Mouse (Mus musculus) CH12.LX (cell line): Measurements from ENCODE around the gene Hapln1. TPM values are rescaled to one million over a fixed set of nuclear protein-coding genes. Genes with fewer than 3 reads are reported as not detected.

Experiments
- DNase-seq: peaks from one replicate; pipeline ENCODE4 v3.0.0-alpha.2; 2013; ENCODE audit errors: extremely low read depth
- H3K27ac ChIP-seq: 2 replicates; pipeline ENCODE4 v1.5.1; 2012; ENCODE audit warnings: low read depth, mild to moderate bottlenecking, control low read depth, moderate library complexity; ENCODE audit not compliant: insufficient read depth
- H3K27me3 ChIP-seq: replicated peaks from 2 replicates; pipeline ENCODE3; 2012; ENCODE audit warnings: inconsistent platforms
- H3K36me3 ChIP-seq, 2 experiments: replicated peaks in 1 of 2; 2 replicates each; pipeline versions ENCODE3 to v1.6.1; 2012; ENCODE audit warnings: inconsistent platforms in 1 of 2, low read length in 1 of 2, mild to moderate bottlenecking in 1 of 2, mixed read lengths in 1 of 2, moderate library complexity in 1 of 2; ENCODE audit not compliant: control insufficient read depth in 1 of 2, insufficient read depth in 1 of 2
- H3K4me1 ChIP-seq, 2 experiments: 2 replicates each; pipeline ENCODE4 v1.6.1; 2012; ENCODE audit warnings: inconsistent platforms in 1 of 2, moderate library complexity in 1 of 2; ENCODE audit not compliant: insufficient read depth in 2 of 2, control insufficient read depth in 1 of 2
- H3K4me2 ChIP-seq: 2 replicates; pipeline ENCODE4 v1.6.1; 2012; ENCODE audit warnings: low read depth, mild to moderate bottlenecking, control low read depth; ENCODE audit not compliant: poor library complexity, insufficient read depth, severe bottlenecking
- H3K4me3 ChIP-seq, 3 experiments: fragments of 150-350 bp in 1 of 3; sonication (generic) in 1 of 3; replicated peaks in 1 of 3; 2 replicates each; pipeline versions ENCODE3 to v1.5.1; 2011 to 2012; ENCODE audit warnings: low read depth in 2 of 3, low read length in 2 of 3, mild to moderate bottlenecking in 2 of 3, moderate library complexity in 2 of 3, control low read depth in 1 of 3, improper control_type of control experiment in 1 of 3, inconsistent platforms in 1 of 3, mixed read lengths in 1 of 3; ENCODE audit not compliant: poor library complexity in 1 of 3
- H3K79me2 ChIP-seq: replicated peaks from 2 replicates; pipeline ENCODE4 v1.6.1; 2012; ENCODE audit warnings: mild to moderate bottlenecking, moderate library complexity; ENCODE audit not compliant: control insufficient read depth, poor library complexity, insufficient read depth, severe bottlenecking; ENCODE audit errors: extremely low read depth
- H3K9ac ChIP-seq: 2 replicates; pipeline ENCODE4 v1.6.1; 2012; ENCODE audit warnings: low read depth, mild to moderate bottlenecking, control low read depth, moderate library complexity; ENCODE audit not compliant: insufficient read depth
- H3K9me3 ChIP-seq: replicated peaks from 2 replicates; pipeline ENCODE3; 2012; ENCODE audit warnings: low read length, inconsistent platforms, mixed read lengths
- BHLHE40 ChIP-seq: IDR thresholded peaks from 2 replicates; pipeline ENCODE4 v1.6.1; 2011; ENCODE audit warnings: mild to moderate bottlenecking, low read depth, low read length, improper control_type of control experiment
- CHD2 ChIP-seq: IDR thresholded peaks from 2 replicates; pipeline ENCODE4 v1.6.1; 2011; ENCODE audit warnings: low read length, improper control_type of control experiment
- ELF1 ChIP-seq: IDR thresholded peaks from 2 replicates; pipeline ENCODE4 v1.6.1; 2014; ENCODE audit warnings: low read depth, mild to moderate bottlenecking, inconsistent platforms, low read length, improper control_type of control experiment
- EP300 ChIP-seq: IDR thresholded peaks from 2 replicates; pipeline ENCODE4 v1.6.1; 2011; ENCODE audit warnings: low read length, improper control_type of control experiment
- ETS1 ChIP-seq: conservative IDR thresholded peaks from 2 replicates; pipeline ENCODE4 v1.6.1; 2012; ENCODE audit warnings: low read depth, mild to moderate bottlenecking, inconsistent platforms, low read length, improper control_type of control experiment, moderate library complexity
- GABPA ChIP-seq: IDR thresholded peaks from 2 replicates; pipeline ENCODE4 v1.6.1; 2012; ENCODE audit warnings: low read depth, low read length, improper control_type of control experiment, inconsistent platforms; ENCODE audit not compliant: insufficient replicate concordance
- HCFC1 ChIP-seq: IDR thresholded peaks from 2 replicates; pipeline ENCODE4 v1.6.1; 2012; ENCODE audit warnings: low read depth, mild to moderate bottlenecking, inconsistent platforms, low read length, improper control_type of control experiment
- JUN ChIP-seq: IDR thresholded peaks from 2 replicates; pipeline ENCODE4 v1.6.1; 2011; ENCODE audit warnings: low read depth, mild to moderate bottlenecking, low read length, improper control_type of control experiment, moderate library complexity; ENCODE audit not compliant: insufficient read depth
- JUND ChIP-seq: conservative IDR thresholded peaks from 2 replicates; pipeline ENCODE4 v1.6.1; 2011; ENCODE audit warnings: low read depth, low read length, improper control_type of control experiment
- MAFK ChIP-seq: IDR thresholded peaks from 2 replicates; pipeline ENCODE4 v1.6.1; 2011; ENCODE audit warnings: low read length, improper control_type of control experiment; ENCODE audit not compliant: insufficient replicate concordance
- MEF2A ChIP-seq: IDR thresholded peaks from 2 replicates; pipeline ENCODE4 v1.6.1; 2014; ENCODE audit warnings: low read depth, mild to moderate bottlenecking, inconsistent platforms, low read length, improper control_type of control experiment, borderline replicate concordance
- MYC ChIP-seq: IDR thresholded peaks from 2 replicates; pipeline ENCODE4 v1.6.1; 2011; ENCODE audit warnings: low read depth, mild to moderate bottlenecking, improper control_type of control experiment, low read length
- NELFE ChIP-seq: IDR thresholded peaks from 2 replicates; pipeline ENCODE4 v1.6.1; 2011; ENCODE audit warnings: low read depth, low read length, improper control_type of control experiment
- POLR2A ChIP-seq: IDR thresholded peaks from 2 replicates; pipeline ENCODE4 v1.6.1; 2011; ENCODE audit warnings: low read depth, mild to moderate bottlenecking, improper control_type of control experiment, low read length
- POLR2AphosphoS2 ChIP-seq: IDR thresholded peaks from 2 replicates; pipeline ENCODE4 v1.6.1; 2011; ENCODE audit warnings: low read depth, low read length, improper control_type of control experiment
- TBP ChIP-seq: conservative IDR thresholded peaks from 2 replicates; pipeline ENCODE4 v1.6.1; 2011; ENCODE audit warnings: low read depth, low read length, improper control_type of control experiment
- TCF12 ChIP-seq: IDR thresholded peaks from 2 replicates; pipeline ENCODE4 v1.6.1; 2014; ENCODE audit warnings: low read depth, mild to moderate bottlenecking, inconsistent platforms, low read length, improper control_type of control experiment
- UBTF ChIP-seq: IDR thresholded peaks from 2 replicates; pipeline ENCODE4 v1.6.1; 2012; ENCODE audit warnings: low read depth, mild to moderate bottlenecking, inconsistent platforms, low read length, improper control_type of control experiment, moderate library complexity
- USF1 ChIP-seq: IDR thresholded peaks from 2 replicates; pipeline ENCODE4 v1.6.1; 2014; ENCODE audit warnings: low read depth, mild to moderate bottlenecking, inconsistent platforms, low read length, improper control_type of control experiment
- ZKSCAN1 ChIP-seq: IDR thresholded peaks from 2 replicates; pipeline ENCODE4 v1.6.1; 2012; ENCODE audit warnings: low read depth, inconsistent platforms, low read length, improper control_type of control experiment, borderline replicate concordance
- ZMIZ1 ChIP-seq: IDR thresholded peaks from 2 replicates; pipeline ENCODE4 v1.6.1; 2012; ENCODE audit warnings: low read depth, mild to moderate bottlenecking, inconsistent platforms, low read length, improper control_type of control experiment
- ZNF384 ChIP-seq: IDR thresholded peaks from 2 replicates; pipeline ENCODE4 v1.6.1; 2012; ENCODE audit warnings: low read depth, low read length, improper control_type of control experiment, inconsistent platforms
- dilution Hi-C: fragments of 300-500 bp; cut with MboI; formaldehyde crosslinking; loops from 2 replicates; pipeline ENCODE4 v1.14.3; 2020; ENCODE audit warnings: low sequenced_read_pairs; ENCODE audit not compliant: extremely low pct_unique_long_range_greater_than_20kb, extremely low pct_ligation_motif_present
- in situ Hi-C: fragments of 300-500 bp; cut with MboI; formaldehyde crosslinking; loops from 3 replicates; pipeline ENCODE4 v1.14.3; 2019; ENCODE audit warnings: low sequenced_read_pairs, low pct_ligation_motif_present, low pct_unique_long_range_greater_than_20kb, mixed read lengths
- polyA plus RNA-seq: library from polyadenylated mRNA; unstranded; fragments of >175 nt; gene quantifications from 2 replicates; pipeline ENCODE4 v1.2.1, GENCODE M21; 2012; ENCODE audit warnings: low read depth; ENCODE audit not compliant: insufficient read length
- total RNA-seq, 2 experiments: library from RNA; depleted of rRNA; stranded (reverse); fragments of 300-350 nt in 1 of 2; fragments of >200 nt in 1 of 2; gene quantifications; 2 replicates each; pipeline ENCODE4 v1.2.3; 2012 to 2014

The Hapln1 gene
- total and polyA plus RNA-seq, 3 experiments, result 0.30 to 2.6 (median 0.46) TPM

GRCm38 (mm10) chr13:89583138-89583746 is 43.6 kb downstream of the Hapln1 start:
- dilution Hi-C loops (no loop called here), in situ Hi-C loops (no loop called here)
- TF ChIP-seq TCF12 (no peak), NELFE (no peak), ELF1 (no peak), ZNF384 (no peak), POLR2AphosphoS2 (no peak), TBP (peak; percentile 98), GABPA (no peak), ZMIZ1 (peak; percentile 97), USF1 (no peak), CHD2 (no peak), POLR2A (peak; percentile 67)
- no peaks in the 10 kb centered on the region for H3K27me3 ChIP-seq
- H3K79me2 ChIP-seq, result no peaks in the 10 kb centered on the region
- H3K36me3 ChIP-seq, result no peaks in the 10 kb centered on the region
- peak; percentile 68 for DNase-seq
- H3K4me3 ChIP-seq, result no peak overlapping the region
- H3K9me3 ChIP-seq, result no peaks in the 10 kb centered on the region
- peaks cover 5 to 32% of the 10 kb centered on the region in 2 experiments for H3K4me1 ChIP-seq
- no peak overlapping the region for H3K9ac ChIP-seq
- H3K27ac ChIP-seq, result peak overlapping the region; percentile 36; the same call in 1 of the 2 replicates
- peak overlapping the region; percentile 89 for H3K4me2 ChIP-seq

DNA sequence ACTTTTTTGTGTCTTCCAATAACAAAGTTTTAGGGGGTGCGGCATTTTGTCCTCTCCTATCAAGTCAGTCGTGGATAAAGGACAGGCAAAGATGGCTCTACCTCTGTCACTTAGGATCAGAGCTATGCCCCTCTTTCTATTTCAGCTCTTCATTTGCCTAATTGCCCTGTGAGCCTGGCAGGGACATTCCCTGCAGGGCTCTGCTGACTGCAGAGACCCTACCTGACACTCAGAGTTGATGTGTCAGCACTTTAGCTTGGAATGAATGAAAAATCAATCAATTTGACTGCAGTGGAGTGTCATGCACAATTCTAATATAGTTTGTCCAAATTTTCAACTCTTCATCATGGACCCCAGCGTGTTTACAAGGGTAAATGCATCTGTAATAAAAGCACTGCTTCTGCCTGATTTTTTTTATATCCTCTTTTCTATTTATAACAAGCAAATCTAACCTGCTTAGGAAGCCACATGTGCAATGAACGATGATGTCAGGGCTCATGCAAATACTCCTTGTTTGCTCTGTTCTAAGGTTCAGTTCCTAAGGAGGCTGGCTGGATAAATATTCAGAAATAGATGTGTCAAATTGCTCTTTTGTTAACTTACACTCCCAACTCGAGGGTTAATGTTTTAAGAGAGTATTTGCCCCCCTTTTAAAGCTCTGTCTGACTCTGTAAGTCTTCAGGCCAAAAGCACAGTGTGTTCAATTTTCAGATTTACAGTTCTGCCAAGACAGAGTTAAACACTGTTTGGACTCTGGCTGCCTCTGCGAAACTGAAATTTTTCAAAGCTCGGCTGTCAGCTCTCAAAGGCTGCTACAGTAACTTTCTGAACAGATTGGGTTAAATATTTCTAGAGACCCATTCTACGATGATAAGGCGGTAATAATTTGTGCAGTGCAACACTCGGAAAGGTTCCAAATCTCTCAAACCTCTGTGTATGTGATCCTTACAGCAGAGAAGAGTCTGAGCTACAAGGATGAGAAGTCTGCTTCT is 44.4 kb downstream of the Hapln1 start:
- Histone ChIP-seq H3K27ac (no peak overlapping the region; the same call in 1 of the 2 replicates), H3K79me2 (no peaks in the 10 kb centered on the region), H3K4me2 (peak overlapping the region; percentile 89), H3K36me3 (no peaks in the 10 kb centered on the region), H3K4me3 (no peak overlapping the region), H3K4me1 (peaks cover 5 to 32% of the 10 kb centered on the region in 2 experiments), H3K27me3 (no peaks in the 10 kb centered on the region), H3K9me3 (no peaks in the 10 kb centered on the region), H3K9ac (peak overlapping the region; percentile 38; the same call in 1 of the 2 replicates)
- TF ChIP-seq MYC, result 0 out of 2 replicates have a peak, but pooled peaks have one; percentile 31
- 0 out of 2 replicates have a peak, but pooled peaks have one; percentile 3 for TF ChIP-seq NELFE
- peak; percentile 54; the same call in 1 of the 2 replicates for TF ChIP-seq ETS1
- TF ChIP-seq ZKSCAN1, result no peak
- no peak for TF ChIP-seq ZMIZ1
- peak; percentile 41; the same call in 1 of the 2 replicates for TF ChIP-seq EP300
- peak; percentile 78 for TF ChIP-seq MEF2A
- TF ChIP-seq POLR2A, result no peak
- no peak for TF ChIP-seq UBTF
- no peak for TF ChIP-seq HCFC1
- TF ChIP-seq BHLHE40, result peak; percentile 15; the same call in 1 of the 2 replicates
- TF ChIP-seq MAFK, result peak; percentile 99
- TF ChIP-seq ZNF384, result 0 out of 2 replicates have a peak, but pooled peaks have one; percentile 14
- TF ChIP-seq JUN, result no peak
- TF ChIP-seq JUND, result 0 out of 2 replicates have a peak, but pooled peaks have one; percentile 12
- in situ Hi-C loops, result no loop called here
- peak; percentile 85 for DNase-seq
- dilution Hi-C loops, result no loop called here
